Mouse (Mus musculus): Measurements from ENCODE around the gene C9.

DNA sequence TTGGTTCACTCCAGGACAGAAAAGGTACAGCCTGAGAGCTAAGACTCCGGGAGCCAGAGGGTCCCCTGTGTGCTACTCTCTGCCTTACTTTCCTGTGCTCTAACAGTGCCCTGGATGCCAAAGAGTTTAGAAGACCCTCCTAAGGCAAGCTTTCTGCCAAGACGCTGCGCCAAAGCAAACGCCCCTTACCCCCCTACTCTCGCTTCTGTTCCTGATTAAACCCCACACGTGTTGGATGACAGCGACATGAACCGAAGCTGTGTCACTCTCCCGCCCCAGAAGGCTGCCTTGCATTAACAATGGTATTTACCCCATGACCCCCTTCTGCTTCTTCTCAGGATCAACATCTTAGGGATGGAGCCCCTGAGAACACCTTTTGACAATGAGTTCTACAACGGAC is 21.9 kb downstream of the C9 start:
- TF ChIP-seq CTCF (IDR thresholded peaks at IDR 0.05; ENCODE audit: low read depth, low read length) (no peak), EP300 (IDR thresholded peaks at IDR 0.05; ENCODE audit: insufficient read depth, low read depth, low read length) (no peak)

Measured in ES-Bruce4 (cell line).